Mouse (Mus musculus) adrenal gland, postnatal 4 days (tissue): ENCODE results near the gene Gm10392. TPM values are rescaled to one million over a fixed set of nuclear protein-coding genes. Genes with fewer than 3 reads are reported as not detected.

Experiments used
- DNase-seq, 2 experiments: peaks; one replicate each; pipeline ENCODE4 v3.0.0; 2021 to 2022; ENCODE audit warnings: low spot score in 2 of 2, mixed read lengths in 2 of 2
- total RNA-seq, 2 experiments: library from RNA; stranded (reverse); gene quantifications; 2 replicates each; pipeline ENCODE4 v1.2.3; 2021

Gm10392 gene
- total RNA-seq, 2 experiments from 2014 or later, result not detected

DNA sequence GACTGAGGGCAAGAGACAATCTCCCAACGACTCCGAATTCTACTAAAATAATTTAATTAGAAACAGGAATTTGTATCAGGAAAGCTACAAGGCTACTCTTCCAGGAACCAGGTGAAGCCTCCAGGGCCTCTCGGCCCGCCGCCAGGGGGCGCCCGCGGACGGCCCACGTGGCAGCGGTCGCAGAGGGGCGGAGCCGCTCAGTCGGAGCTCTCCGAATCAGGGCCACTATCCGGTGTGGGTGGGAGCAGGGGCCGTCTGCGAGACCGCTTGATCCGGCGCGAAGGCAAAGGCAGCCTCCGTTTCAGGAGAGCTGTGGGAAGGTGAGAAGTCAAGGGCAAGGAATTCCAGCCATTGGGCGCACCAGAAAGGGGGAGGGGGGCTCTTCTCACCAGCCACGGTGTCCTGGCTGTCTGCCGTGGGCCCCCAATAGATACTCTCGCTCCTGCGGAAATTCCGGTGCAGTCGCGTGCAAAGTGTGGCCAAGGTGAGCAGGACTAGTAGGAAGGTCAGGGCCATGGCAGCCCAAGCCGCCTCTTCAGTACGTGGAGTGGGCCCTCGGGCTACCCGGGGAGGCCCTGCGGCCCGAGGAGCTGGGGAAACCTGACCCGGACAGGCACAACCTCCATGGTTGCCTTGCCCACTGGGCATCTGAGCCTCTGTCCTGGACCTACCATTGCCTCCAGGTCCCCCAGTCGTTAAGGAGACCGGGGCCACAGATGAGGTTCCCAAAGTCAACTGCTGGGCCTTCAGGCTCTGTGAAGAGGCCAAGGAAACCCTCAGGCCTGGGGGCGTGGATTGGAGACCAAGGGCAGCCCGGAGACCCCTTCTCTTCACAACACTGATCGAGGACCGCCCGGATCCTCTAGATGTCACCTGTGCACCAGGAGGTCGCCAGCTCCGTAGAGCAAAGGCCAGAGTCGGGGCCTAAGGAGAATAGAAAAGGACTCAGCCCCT is 10.7 kb downstream of the Gm10392 start:
- DNase-seq, result peak; percentile 78 to 85

DNA sequence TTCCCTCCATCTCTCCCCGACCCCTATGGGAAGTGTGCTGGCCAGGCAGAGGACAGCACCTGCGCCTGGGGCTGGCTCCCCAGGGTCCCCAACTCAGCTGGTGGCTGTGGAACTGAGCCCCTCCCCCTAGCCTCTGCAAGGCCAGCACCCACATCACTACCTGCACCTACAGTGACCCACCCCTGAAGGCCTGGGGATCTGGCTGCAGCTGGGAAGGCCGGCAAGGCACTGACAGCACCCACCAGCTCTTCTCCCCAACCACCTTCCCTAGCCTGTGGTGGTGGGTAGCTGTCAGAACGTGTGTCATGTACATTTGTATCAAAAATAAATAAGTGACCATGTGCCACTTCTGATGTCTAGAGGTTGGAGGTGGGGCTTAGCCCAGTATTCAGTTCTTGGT is 11.6 kb downstream of the Gm10392 start:
- no peak for DNase-seq

DNA sequence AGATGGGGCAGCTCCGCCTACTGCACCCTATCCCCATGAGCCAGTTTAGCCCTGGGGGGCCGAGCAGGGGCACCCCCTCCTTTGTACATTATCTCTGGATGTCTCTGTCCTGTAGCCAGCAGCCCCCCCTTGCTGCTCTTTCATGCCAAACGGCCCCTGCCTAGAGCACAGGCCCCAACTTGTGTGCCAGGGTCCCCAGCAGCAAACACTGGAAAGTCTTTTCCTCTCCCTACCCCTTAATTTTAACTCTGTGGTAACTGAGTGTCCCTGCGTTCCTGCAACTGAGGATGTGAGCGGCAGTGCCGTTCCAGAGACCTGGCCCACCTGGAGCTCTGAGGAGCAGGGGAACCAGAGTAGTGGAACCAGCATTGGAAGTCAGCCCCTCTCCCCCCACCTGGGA is 12.1 kb downstream of the Gm10392 start:
- no peak for DNase-seq

DNA sequence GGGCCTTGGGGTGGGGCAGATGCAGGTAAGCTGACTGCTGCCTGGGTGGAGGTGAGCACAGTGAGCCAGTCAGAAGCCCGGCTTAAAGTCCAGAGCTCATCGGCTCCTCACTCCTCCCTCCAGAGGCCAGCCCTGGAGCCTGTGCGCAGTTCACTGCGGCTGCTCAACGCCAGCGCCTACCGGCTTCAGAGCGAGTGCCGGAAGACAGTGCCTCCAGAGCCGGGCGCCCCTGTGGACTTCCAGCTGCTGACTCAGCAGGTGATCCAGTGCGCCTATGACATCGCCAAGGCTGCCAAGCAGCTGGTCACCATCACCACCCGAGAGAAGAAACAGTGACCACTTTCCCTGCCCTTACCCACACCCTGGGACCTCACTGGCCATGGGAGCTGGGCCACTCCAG is 12.7 kb downstream of the Gm10392 start:
- no peak for DNase-seq

DNA sequence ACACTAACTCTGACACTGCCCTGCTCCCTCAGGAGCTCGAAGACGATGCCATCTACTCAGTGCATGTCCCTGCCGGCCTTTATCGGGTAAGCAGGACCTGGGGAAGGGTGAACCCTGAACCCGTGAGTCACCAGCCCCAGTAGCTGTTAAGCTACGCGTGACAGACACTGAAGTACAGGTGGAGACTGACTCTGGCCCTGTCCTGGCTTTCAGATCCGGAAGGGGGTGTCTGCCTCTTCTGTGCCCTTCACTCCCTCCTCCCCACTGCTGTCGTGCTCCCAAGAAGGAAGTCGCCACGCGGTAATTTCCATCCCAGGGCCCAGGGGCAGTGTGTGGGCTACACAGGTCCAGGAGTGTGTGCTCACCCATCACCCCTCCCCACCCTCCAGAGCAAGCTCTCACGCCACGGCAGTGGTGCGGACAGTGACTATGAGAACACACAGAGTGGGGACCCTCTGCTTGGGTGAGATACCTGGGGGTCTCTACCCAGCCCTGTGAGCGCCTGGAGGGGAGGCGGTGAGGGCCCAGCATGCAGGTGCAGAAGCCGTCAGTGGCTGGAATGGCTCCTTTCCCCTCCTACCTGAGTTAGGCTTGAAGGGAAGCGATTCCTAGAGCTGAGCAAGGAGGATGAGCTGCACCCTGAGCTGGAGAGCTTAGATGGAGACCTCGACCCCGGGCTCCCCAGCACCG is 13.6 kb downstream of the Gm10392 start:
- DNase-seq, result no peak

DNA sequence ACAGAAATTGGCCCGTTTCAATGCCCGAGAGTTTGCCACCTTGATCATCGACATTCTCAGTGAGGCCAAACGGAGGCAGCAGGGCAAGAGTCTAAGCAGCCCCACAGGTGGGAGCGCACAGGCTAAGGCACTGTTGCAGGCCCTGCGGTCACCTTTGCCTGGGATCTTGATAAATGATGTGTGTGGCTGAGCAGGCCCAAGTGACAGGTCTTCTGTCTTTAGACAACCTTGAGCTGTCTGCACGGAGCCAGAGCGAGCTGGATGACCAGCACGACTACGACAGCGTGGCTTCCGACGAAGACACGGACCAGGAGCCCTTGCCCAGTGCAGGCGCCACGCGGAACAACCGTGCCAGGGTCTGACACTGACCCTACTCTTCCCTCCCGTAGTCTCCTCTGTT is 14.6 kb downstream of the Gm10392 start:
- DNase-seq, result no peak

DNA sequence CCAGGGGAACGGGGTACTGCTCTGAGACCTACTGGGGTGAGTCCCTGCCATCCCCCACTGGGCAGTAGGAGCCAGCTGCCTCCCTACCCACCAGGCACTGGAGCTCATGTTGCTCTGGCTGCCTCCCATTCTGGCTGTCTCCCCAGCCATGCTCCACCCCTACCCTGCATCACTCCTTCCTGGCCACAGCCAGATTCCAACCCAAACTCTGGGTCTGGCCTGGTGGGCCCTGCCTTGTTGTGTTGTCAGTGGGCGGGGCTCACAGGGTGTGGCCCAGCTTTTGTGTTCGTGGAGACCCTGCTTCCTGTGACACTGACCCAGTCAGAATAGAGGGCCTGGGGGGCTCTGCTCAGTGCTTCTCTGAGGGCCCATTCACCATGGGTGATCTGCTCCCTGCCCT is 15.5 kb downstream of the Gm10392 start:
- no peak for DNase-seq

DNA sequence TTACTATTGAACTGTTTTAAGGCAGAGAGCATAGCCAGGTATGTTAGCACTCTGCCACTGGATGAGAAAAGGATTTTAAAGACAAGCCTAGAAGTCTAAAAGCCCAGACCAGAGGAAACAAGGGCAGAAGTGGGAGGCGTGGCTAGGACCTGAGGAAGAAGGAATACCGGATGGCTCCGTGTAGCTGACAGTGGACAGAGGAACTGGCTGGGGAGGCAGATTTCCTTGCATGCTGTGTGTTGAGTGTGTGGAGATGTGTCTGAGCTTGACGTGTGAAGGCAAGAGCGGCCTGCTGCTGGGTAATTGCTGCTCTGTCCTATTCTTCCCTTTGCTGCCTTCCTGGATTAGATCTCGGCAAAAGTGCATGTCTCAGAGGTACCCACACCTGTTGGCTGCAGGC is 16.5 kb downstream of the Gm10392 start:
- no peak for DNase-seq

DNA sequence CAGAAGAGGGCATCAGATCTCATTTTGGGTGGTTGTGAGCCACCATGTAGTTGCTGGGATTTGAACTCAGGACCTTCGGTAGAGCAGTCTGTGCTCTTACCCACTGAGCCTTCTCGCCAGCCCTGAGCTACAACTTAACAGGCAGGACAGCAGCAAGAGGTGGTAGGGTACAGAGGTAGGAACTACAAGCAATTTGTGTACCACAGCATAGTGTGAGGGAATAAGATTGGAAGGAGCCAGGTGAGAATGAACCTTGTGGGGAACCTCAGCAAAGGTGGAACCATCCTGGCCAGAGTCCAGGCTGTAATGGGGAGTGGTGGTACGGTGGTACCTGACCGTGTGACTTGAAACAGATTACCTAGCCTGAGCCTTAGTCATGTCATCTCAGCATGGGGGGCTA is 17.0 kb downstream of the Gm10392 start:
- DNase-seq, result no peak

DNA sequence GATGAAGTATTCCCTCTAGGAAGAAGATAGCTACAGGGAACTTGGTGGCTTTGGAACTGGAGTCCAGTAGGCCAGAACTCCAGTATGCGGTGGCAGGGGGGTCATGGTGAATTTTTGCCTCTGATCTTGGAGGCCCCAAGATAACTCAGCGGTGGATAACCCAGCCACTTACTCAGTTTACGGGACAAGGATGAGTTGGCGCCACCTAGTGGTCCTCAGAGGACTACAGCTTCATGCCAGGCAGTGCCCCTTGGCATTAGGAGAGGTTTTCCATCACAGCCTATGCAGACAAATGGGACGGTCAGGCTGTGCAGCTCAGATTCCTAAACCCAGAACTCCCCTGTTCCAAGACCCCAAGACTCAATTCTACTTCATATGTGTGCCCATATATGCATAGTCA is 17.6 kb downstream of the Gm10392 start:
- no peak for DNase-seq

DNA sequence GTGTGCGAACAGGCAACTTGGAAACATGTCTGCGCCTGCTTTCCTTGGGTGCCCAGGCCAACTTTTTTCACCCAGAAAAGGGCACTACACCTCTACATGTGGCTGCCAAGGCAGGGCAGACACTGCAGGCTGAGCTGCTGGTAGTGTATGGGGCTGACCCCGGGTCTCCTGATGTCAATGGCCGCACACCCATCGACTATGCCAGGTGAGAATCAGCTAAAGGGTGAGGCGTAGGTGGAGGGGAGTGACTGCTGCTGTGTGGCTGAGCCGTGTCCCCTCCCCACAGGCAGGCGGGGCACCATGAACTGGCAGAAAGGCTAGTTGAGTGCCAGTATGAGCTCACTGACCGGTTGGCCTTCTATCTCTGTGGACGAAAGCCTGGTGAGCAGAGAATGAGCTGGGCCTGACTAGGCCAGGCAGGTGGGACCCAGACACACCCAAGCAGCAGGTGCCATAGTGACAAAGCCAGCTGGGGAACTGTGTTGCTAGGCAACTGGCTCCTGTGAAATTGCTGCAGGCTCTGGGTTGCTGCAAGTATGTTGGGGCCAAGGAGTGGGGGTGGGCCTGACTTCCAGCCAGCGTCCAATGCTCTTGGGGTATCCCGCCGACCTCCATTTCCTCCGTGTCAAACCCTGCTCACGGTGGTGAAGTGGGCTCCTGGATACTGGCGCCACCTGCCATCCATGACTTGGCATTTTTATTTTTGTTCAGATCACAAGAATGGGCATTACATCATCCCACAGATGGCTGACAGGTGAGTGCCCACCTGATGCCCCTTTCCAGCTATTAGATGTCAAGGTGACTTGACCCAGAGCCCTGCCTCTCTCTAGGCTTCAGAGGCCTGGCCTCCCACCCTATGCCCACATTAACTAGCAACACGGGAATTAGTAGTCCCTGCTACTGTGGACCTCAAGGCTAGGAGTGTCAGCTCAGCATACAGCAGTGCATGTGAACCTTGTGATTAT is 18.4 kb downstream of the Gm10392 start:
- DNase-seq, result no peak

DNA sequence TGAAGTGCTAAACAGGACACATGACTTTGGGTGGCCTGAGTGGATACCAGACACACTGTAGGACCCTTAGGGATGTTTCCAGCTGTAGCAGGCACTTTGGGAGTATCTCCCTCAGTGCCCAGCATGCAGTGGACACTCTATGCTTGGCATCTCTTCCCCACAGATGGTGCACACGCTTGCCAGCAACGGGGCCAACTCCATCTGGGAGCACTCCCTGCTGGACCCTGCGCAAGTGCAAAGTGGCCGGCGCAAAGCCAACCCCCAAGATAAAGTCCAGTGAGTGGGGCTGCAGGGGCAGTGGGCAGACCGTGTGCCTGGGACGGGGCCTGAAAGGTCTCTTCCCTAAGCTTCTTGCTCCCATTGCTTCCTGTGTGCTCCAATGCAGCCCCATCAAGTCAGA is 19.6 kb downstream of the Gm10392 start:
- no peak for DNase-seq

DNA sequence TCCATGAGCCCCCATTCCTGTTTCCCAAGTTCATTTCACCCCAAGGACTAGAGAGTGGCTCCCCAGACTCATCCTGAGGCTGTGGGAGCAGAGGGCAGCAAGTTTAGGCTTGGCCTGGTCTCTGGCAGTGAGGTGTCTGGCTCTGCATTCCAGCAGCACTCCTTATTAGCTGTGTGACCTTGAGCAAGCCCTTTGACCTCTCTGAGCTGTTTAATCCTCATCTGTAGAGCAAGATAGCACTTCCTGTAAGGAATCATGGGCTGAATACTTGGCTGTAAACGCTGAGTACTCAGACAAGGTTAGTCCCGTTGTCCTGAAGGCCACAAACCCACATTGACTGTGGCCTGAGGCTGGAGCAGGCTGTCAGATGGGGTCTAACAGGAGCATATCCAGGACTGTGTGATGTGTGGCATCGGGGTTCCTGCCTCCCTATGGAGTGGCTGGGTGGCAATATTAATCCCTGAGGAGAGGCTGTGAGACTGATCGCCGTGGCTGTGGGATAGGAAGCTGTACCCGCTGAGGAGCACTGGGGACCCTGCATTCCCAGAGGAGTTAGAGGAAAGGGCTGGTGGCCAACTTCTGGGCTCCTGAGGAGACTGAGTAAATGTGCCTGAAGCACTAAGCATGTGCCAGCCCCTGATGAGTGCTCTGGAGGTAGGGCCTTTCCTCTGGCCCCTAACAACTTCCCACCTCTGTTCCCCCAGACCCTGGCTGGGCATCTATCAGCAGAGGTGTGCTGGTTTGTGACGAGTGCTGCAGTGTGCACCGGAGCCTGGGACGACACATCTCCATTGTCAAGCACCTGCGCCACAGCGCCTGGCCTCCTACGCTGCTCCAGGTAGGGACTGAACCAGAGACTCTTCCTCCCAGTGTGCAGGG is 20.5 kb downstream of the Gm10392 start:
- no peak for DNase-seq

DNA sequence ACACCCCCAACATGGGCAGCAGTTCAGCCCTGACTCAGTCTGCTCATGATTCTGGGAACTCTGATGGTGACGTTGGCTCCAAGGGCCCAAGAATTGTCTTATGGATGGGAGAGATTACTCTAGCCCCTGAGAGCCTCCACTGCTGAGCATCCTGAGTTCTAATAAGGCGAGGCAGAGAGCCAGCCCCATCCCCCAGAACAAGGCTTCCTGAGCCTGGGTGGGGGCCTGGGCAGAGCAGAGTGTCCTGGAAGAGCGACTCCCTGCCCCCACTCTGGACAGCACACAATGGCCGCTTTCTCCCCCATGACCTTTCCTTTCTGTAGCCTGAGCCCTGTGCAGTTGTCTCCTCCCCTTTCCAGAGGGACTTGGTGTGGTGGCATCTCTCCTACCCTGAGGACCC is 21.1 kb downstream of the Gm10392 start:
- DNase-seq, result no peak

DNA sequence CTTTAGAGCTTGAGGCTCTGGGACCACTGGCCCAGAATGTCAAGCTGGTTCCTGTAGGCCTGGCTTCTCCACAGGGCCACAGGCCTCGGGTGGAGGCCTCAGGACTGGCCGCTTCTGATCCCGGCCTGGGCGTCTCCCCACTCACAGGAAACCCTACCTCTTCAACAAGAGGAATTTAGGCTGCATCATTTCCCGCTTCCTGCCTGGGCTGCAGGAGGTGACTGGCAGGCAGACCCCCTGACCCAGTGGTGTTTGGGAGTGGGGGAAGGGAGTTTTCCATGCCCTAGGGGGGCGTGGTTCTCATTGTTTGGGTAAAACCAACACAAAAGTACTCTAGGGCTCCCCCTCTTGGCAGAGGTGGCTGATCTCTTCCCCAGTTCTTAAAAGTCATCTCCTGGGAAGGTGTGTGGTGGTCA is 21.6 kb downstream of the Gm10392 start:
- DNase-seq, result no peak

DNA sequence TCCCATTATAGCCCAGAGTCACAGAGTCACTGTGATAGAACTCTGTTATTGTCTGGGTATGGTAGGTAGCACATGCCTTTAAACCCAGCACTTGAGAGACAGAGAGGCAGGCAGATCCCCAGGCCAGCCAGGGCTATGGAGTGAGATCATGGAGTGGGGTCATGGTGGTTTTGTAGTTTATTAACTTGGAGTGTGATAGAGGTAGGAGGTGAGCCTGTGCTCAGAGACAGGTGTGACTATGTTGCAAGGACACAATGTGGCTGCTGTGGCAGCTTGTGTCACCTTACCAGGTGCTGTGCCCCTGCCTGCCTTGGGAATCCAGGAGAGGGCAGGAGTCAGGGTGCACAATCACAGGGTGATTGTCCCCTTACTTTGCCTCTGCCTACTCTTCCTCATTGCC is 23.5 kb downstream of the Gm10392 start:
- DNase-seq, result no peak

DNA sequence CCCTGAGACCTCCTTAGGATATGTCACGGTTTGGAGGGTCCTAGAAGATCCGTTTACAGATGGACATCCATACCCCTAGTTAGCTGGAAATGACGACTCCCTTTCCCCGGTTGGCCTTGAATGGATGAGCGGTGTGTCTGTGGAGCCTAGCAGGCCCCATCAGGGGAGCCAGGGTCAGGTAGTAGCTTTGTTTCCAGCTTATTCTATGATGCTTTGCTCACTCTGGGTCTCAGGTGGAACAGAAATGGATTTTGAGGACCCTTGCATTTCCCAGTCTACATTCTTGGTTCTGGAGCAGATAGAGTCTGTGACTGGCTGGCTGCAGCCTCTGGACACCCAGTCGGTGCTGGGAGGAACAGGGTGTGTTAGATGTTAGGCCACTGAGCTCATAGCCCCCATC is 24.2 kb downstream of the Gm10392 start:
- no peak for DNase-seq

DNA sequence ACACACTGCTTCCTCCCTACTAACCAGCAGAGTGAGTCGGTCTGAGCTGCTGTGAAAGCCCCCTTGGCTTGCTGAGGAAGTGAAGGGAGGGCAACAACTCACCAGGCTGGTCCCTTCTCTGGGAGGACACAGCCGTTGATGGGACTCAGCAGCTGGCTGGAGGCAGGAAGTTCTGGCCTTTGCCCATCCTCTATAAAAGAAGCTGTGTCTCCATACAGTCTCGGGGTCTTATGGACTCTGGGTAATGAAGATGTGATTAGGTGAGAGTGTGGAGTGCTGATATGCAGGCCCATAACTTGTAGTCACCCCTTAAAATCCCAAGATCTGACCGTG is 24.7 kb downstream of the Gm10392 start:
- DNase-seq, result no peak

DNA sequence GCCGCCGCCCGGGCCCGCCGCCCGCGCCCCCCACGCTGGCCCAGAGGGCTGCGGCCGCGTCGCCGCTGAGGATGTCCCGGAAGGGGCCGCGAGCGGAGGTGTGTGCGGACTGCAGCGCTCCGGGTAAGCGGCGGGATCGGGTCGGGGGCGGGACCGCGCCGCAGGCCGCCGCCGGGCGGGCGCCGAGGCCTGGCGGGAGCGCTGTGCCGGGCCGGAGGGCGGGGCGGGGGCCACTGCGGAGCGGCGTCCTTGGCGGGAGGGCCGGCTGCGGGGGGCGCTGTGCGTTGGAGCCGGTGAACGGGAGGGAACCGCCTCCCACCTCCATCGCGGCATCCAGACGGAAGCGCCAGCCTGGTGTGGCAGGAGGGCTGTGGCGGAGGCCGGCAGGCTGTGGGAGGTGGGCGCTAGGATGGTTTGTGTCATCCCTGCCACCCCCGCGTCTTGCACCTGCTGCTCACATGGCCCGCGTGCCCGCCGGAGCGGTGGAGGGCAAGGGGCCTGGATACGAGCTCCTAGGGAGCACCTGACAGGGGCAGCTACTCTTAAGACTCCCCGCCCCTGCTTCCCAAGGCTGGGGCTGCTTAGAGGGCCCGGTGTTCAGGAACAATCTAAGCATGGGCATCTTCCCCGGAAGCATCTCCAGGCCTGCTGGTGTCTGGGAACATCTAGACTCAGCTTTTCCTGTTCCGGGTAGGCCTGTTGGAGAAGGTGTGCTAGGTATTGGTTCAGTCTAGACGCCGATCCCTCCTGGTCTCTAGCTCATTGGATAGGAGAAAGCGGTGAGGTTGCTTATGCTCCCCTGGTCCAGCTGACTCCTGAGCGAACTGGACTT is 25.3 kb downstream of the Gm10392 start, which contains the start of gene Git1:
Gene Git1 (plus strand): TSS at position 51 of the 832 bp plus-strand sequence.
- DNase-seq, result no peak
